Mouse (Mus musculus) hindbrain, postnatal 0 days (tissue): ENCODE measurements at regions not wholly inside any gene's neighbourhood (a gene's known extent, or its start where the extent isn't known, plus 50 kb on each side); places are given as distances from the start of the nearest gene placed in this dataset.

Experiments used
- ATAC-seq: fragments of 200-750 bp; cut with Nextera tagmentation; 2 replicates; pipeline ENCODE4 v1.8.0; 2017; ENCODE audit warnings: mild to moderate bottlenecking, moderate TSS enrichment, moderate library complexity
- DNase-seq: peaks from one replicate; pipeline ENCODE4 v3.0.0-alpha.2; 2015; ENCODE audit warnings: low spot score
- H3K27ac ChIP-seq: fragments of 300-500 bp; sonication (generic); 2 replicates; pipeline ENCODE4 v1.5.1; 2014; ENCODE audit warnings: mild to moderate bottlenecking
- H3K27me3 ChIP-seq: fragments of 300-500 bp; sonication (generic); 2 replicates; pipeline ENCODE4 v1.6.1; 2014; ENCODE audit warnings: low read length, mixed read lengths; ENCODE audit not compliant: insufficient read depth
- H3K36me3 ChIP-seq: fragments of 300-500 bp; sonication (generic); 2 replicates; pipeline ENCODE4 v1.6.1; 2014; ENCODE audit warnings: low read length, mixed read lengths; ENCODE audit not compliant: insufficient read depth
- H3K4me1 ChIP-seq: fragments of 300-500 bp; sonication (generic); 2 replicates; pipeline ENCODE4 v1.6.1; 2014; ENCODE audit warnings: antibody characterized with exemption, low read length, mixed read lengths; ENCODE audit not compliant: insufficient read depth
- H3K4me2 ChIP-seq: fragments of 300-500 bp; sonication (generic); 2 replicates; pipeline ENCODE4 v1.6.1; 2014; ENCODE audit warnings: low read depth, mild to moderate bottlenecking, low read length, moderate library complexity, mixed read lengths
- H3K4me3 ChIP-seq: fragments of 300-500 bp; sonication (generic); 2 replicates; pipeline ENCODE4 v1.5.1; 2014; ENCODE audit warnings: low read length
- H3K9ac ChIP-seq: fragments of 300-500 bp; sonication (generic); replicated peaks from 2 replicates; pipeline ENCODE4 v1.6.1; 2014; ENCODE audit warnings: mild to moderate bottlenecking, low read length, moderate library complexity, mixed read lengths
- H3K9me3 ChIP-seq: fragments of 300-500 bp; sonication (generic); 2 replicates; pipeline ENCODE4 v1.6.1; 2016; ENCODE audit warnings: low read length, mixed read lengths
- CTCF ChIP-seq: IDR thresholded peaks from 2 replicates; pipeline ENCODE4 v1.5.1; 2016; ENCODE audit warnings: antibody characterized with exemption, control low read depth, low read depth
- WGBS: fragments of 180-500 bp; shearing (Covaris S2); extraction: QIAGEN DNeasy Blood & Tissue Kit; methylation state at CpG from one replicate; pipeline ENCODE4 v1.1.7; 2014; 5-methylcytosine and 5-hydroxymethylcytosine counted together

GRCm38 (mm10) chr11:45140490-45140889 lies 523.4 kb downstream of the Ebf1 start:
- 80% methylated on average over 1 of the region's 1 CpGs for WGBS
- Histone ChIP-seq H3K4me2 (no peak overlapping the region), H3K4me1 (no peaks in the 10 kb centered on the region), H3K9me3 (no peaks in the 10 kb centered on the region), H3K27me3 (no peaks in the 10 kb centered on the region), H3K36me3 (no peaks in the 10 kb centered on the region), H3K4me3 (no peak overlapping the region), H3K9ac (no peak overlapping the region), H3K27ac (no peak overlapping the region)
- TF ChIP-seq CTCF: no peak
- no peak for ATAC-seq
- no peak for DNase-seq

GRCm38 (mm10) chr11:45154070-45154469 lies 537.0 kb downstream of the Ebf1 start:
- Histone ChIP-seq H3K4me3 (no peak overlapping the region), H3K4me1 (no peaks in the 10 kb centered on the region), H3K27me3 (no peaks in the 10 kb centered on the region), H3K4me2 (no peak overlapping the region), H3K9ac (no peak overlapping the region), H3K9me3 (no peaks in the 10 kb centered on the region), H3K27ac (no peak overlapping the region), H3K36me3 (no peaks in the 10 kb centered on the region)
- 66% methylated on average over 6 of the region's 6 CpGs for WGBS
- DNase-seq (no peak), ATAC-seq (no peak)
- no peak for TF ChIP-seq CTCF

GRCm38 (mm10) chr11:45154497-45154896 lies 537.4 kb downstream of the Ebf1 start:
- Histone ChIP-seq H3K27me3 (no peaks in the 10 kb centered on the region), H3K9ac (no peak overlapping the region), H3K4me3 (no peak overlapping the region), H3K27ac (no peak overlapping the region), H3K4me2 (no peak overlapping the region), H3K36me3 (no peaks in the 10 kb centered on the region), H3K9me3 (no peaks in the 10 kb centered on the region), H3K4me1 (no peaks in the 10 kb centered on the region)
- ATAC-seq (no peak), DNase-seq (peak; percentile 56)
- WGBS: 40% methylated on average over 8 of the region's 8 CpGs
- TF ChIP-seq CTCF: no peak

- H3K9me3 ChIP-seq: no peaks in the 10 kb centered on the region
- no peak overlapping the region for H3K4me2 ChIP-seq
- no peak for TF ChIP-seq CTCF
- H3K36me3 ChIP-seq: no peaks in the 10 kb centered on the region
- no peak overlapping the region for H3K9ac ChIP-seq
- H3K4me1 ChIP-seq: no peaks in the 10 kb centered on the region
- H3K4me3 ChIP-seq: no peak overlapping the region
- no peaks in the 10 kb centered on the region for H3K27me3 ChIP-seq
- no peak for ATAC-seq
- H3K27ac ChIP-seq: no peak overlapping the region
- no peak for DNase-seq
- WGBS: 78% methylated on average over 1 of the region's 1 CpGs
Measured at GRCm38 (mm10) chr11:45155782-45156181, 538.7 kb downstream of the Ebf1 start.

- Histone ChIP-seq H3K27me3 (no peaks in the 10 kb centered on the region), H3K4me3 (no peak overlapping the region), H3K9me3 (no peaks in the 10 kb centered on the region), H3K4me2 (no peak overlapping the region), H3K9ac (no peak overlapping the region), H3K36me3 (no peaks in the 10 kb centered on the region), H3K27ac (no peak overlapping the region), H3K4me1 (no peaks in the 10 kb centered on the region)
- 79% methylated on average over 2 of the region's 2 CpGs for WGBS
- no peak for TF ChIP-seq CTCF
- ATAC-seq (no peak), DNase-seq (no peak)
Measured at GRCm38 (mm10) chr11:45158282-45158681, 541.2 kb downstream of the Ebf1 start.

- Histone ChIP-seq H3K9me3 (no peaks in the 10 kb centered on the region), H3K27me3 (no peaks in the 10 kb centered on the region), H3K4me3 (no peak overlapping the region), H3K4me1 (no peaks in the 10 kb centered on the region), H3K9ac (no peak overlapping the region), H3K27ac (no peak overlapping the region), H3K36me3 (no peaks in the 10 kb centered on the region), H3K4me2 (no peak overlapping the region)
- DNase-seq: no peak
- no peak for ATAC-seq
- 84% methylated on average over 8 of the region's 8 CpGs for WGBS
- TF ChIP-seq CTCF: no peak
Measured at GRCm38 (mm10) chr11:45160871-45161270, 543.8 kb downstream of the Ebf1 start.

GRCm38 (mm10) chr11:45173546-45173945 lies 556.4 kb downstream of the Ebf1 start:
- WGBS: 86% methylated on average over 2 of the region's 2 CpGs
- Histone ChIP-seq H3K4me2 (no peak overlapping the region), H3K9me3 (no peaks in the 10 kb centered on the region), H3K9ac (no peak overlapping the region), H3K4me3 (no peak overlapping the region), H3K27ac (no peak overlapping the region), H3K36me3 (no peaks in the 10 kb centered on the region), H3K27me3 (no peaks in the 10 kb centered on the region), H3K4me1 (no peaks in the 10 kb centered on the region)
- DNase-seq: no peak
- TF ChIP-seq CTCF: no peak
- ATAC-seq: no peak
